Mouse (Mus musculus) neural tube, embryonic 14.5 days (tissue): ENCODE data around the gene 4921511C20Rik. TPM values are rescaled to one million over a fixed set of nuclear protein-coding genes. Genes with fewer than 3 reads are reported as not detected.

Experiments used
- ATAC-seq: fragments of 200-750 bp; cut with Nextera tagmentation; 2 replicates; pipeline ENCODE4 v1.8.0; 2017; ENCODE audit warnings: low read depth, mild to moderate bottlenecking, moderate TSS enrichment, moderate library complexity
- H3K27ac ChIP-seq: fragments of 300-500 bp; sonication (generic); 2 replicates; pipeline ENCODE4 v1.5.1; 2014; ENCODE audit warnings: low read depth, mild to moderate bottlenecking, control low read depth, low read length, moderate library complexity, mixed read lengths
- H3K27me3 ChIP-seq: fragments of 300-500 bp; sonication (generic); 2 replicates; pipeline ENCODE4 v1.6.1; 2014; ENCODE audit warnings: low read length; ENCODE audit not compliant: control insufficient read depth, insufficient read depth
- H3K36me3 ChIP-seq: fragments of 300-500 bp; sonication (generic); 2 replicates; pipeline ENCODE4 v1.6.1; 2014; ENCODE audit warnings: low read length, mixed read lengths; ENCODE audit not compliant: control insufficient read depth, insufficient read depth
- H3K4me1 ChIP-seq: fragments of 300-500 bp; sonication (generic); 2 replicates; pipeline ENCODE4 v1.6.1; 2014; ENCODE audit warnings: low read length; ENCODE audit not compliant: control insufficient read depth, insufficient read depth
- H3K4me2 ChIP-seq: fragments of 300-500 bp; sonication (generic); 2 replicates; pipeline ENCODE4 v1.6.1; 2014; ENCODE audit warnings: mild to moderate bottlenecking, low read depth, low read length, control low read depth
- H3K4me3 ChIP-seq: fragments of 300-500 bp; sonication (generic); 2 replicates; pipeline ENCODE4 v1.5.1; 2014; ENCODE audit warnings: low read depth, low read length, control low read depth, mixed read lengths
- H3K9ac ChIP-seq: fragments of 300-500 bp; sonication (generic); replicated peaks from 2 replicates; pipeline ENCODE4 v1.6.1; 2014; ENCODE audit warnings: low read depth, mild to moderate bottlenecking, control low read depth, low read length, mixed read lengths
- H3K9me3 ChIP-seq: fragments of 300-500 bp; sonication (generic); 2 replicates; pipeline ENCODE4 v1.6.1; 2016; ENCODE audit warnings: low read length; ENCODE audit not compliant: control insufficient read depth
- WGBS: fragments of 180-500 bp; shearing (Covaris S2); extraction: QIAGEN DNeasy Blood & Tissue Kit; methylation state at CpG from one replicate; pipeline ENCODE4 v1.1.7; 2014; 5-methylcytosine and 5-hydroxymethylcytosine counted together
- polyA plus RNA-seq: library from polyadenylated mRNA; unstranded; fragments of >200 nt; fragmentation: Nextera tagmentation; extraction: Ambion mirVana; gene quantifications from 2 replicates; pipeline ENCODE4 v1.2.1, GENCODE M21; 2014

4921511C20Rik gene
- polyA plus RNA-seq = not detected in 2 replicates

GRCm38 (mm10) chrX:127393993-127394392, at the start of gene 4921511C20Rik:
4921511C20Rik (plus strand) TSS chrX:127394293.
- no peak within 1 kb of the TSS for H3K27ac ChIP-seq
- no peaks in the 10 kb centered on the region for H3K36me3 ChIP-seq
- H3K4me3 ChIP-seq = no peak within 1 kb of the TSS
- H3K9me3 ChIP-seq = no peaks in the 10 kb centered on the region
- no peaks in the 10 kb centered on the region for H3K27me3 ChIP-seq
- 93% methylated on average over 2 of the region's 2 CpGs for WGBS
- no peak within 1 kb of the TSS for H3K9ac ChIP-seq
- H3K4me1 ChIP-seq = no peaks in the 10 kb centered on the region
- ATAC-seq = no peak
- H3K4me2 ChIP-seq = no peak within 1 kb of the TSS
